ENCODE assay signal across 8 mouse cellular contexts in the genomic region with DNA sequence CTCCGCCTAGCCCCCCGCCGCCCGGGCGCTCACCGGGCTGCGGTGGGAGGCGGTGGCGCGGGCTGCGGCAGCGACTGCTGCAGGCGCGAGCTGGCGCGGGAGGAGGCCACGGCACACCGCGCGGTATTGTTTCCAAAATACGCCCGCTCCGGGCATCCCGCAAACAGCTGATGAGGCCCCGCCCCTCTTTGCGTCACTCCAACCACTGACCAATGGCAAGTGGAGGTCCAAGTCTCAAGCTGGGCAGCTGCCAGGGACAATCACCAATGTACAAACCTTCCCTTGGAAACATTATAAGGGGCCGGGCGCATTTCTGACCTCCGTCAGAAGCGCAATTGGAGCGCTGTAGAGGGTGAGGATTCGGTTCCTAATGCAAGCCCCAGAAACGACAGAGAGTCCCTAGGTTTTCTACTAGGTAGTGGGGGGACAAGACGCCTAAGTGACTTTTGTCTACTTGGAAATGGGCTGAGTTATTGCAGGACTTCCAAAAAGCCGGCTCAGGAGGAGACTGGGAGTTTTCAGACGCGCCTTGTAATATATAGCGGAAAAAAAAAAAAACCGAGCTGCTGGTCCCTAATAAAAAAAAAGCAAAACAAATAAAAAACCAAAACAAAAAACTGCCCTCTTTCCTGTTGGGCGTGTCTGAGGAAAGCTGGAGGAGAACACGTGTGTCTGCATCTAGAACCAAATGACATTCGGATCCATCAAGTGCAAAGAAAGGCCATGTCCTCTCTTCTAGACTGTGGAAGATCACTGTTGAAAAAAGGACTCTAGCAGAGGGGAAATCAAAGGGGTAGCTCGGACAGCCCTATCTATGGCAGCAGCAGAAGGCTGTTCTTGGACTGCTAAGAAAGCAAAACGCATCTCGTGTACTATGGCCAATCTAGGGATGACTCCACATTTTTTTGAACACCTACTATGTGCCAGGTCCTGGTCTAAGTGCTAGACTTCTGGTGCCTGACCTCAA. TPM values are rescaled to one million over a fixed set of nuclear protein-coding genes. Genes with fewer than 3 reads are reported as not detected.
DNase-seq lines count a peak whose midpoint lies in the region; ATAC-seq and TF ChIP-seq lines count a peak whose summit lies in the region.

Bmf (minus strand) TSS at position 181 of the 967 bp plus-strand sequence.

- H3K27ac ChIP-seq in lung, embryonic 14.5 days (ENCODE audit: low read depth): peak within 1 kb of the TSS; percentile 76

- 1% methylated on average over 45 of the region's 45 CpGs for WGBS in lung, embryonic 14.5 days

- H3K36me3 ChIP-seq in lung, embryonic 14.5 days (ENCODE audit: insufficient read depth): no peaks in the 10 kb centered on the region

- peak within 1 kb of the TSS; percentile 94 for H3K4me2 ChIP-seq in lung, embryonic 14.5 days

- peak within 1 kb of the TSS; percentile 83 for H3K4me3 ChIP-seq in lung, embryonic 14.5 days (ENCODE audit: low read depth, low read length)

- ATAC-seq in lung, embryonic 14.5 days (ENCODE audit: insufficient read depth): peak; percentile 82
- ATAC-seq in neutrophil, adult 5-6 weeks (ENCODE audit: extremely low read depth, insufficient number of reproducible peaks, low FRiP score, poor library complexity, severe bottlenecking): peak; percentile 72

- H3K27me3 ChIP-seq in lung, embryonic 14.5 days (ENCODE audit: insufficient read depth, low read length): no peaks in the 10 kb centered on the region

- DNase-seq in MEL-GATA-1-ER (ENCODE audit: extremely low read depth, low read depth): peak; percentile 96
- peak; percentile 99 for DNase-seq in cerebellum, adult 9-10 months
- peak; percentile 97 for DNase-seq in forelimb bud, embryonic 11.5 days (ENCODE audit: low read depth, low spot score)
- DNase-seq in heart, postnatal 4 days: peak; percentile 99
- DNase-seq in layer of hippocampus, adult 8-10 months (ENCODE audit: low spot score in 2 of 2): peak; percentile 93
- DNase-seq in lung, embryonic 14.5 days: peak; percentile 100
- DNase-seq in testis, postnatal 14 days (ENCODE audit: low spot score): peak; percentile 97

- TF ChIP-seq CTCF in lung, embryonic 14.5 days (IDR thresholded peaks at IDR 0.05; ENCODE audit: low read depth): no peak

- H3K4me1 ChIP-seq in lung, embryonic 14.5 days (ENCODE audit: insufficient read depth): peaks cover 39% of the 10 kb centered on the region

- no peaks in the 10 kb centered on the region for H3K9me3 ChIP-seq in lung, embryonic 14.5 days (ENCODE audit: low read depth, low read length)

- peak within 1 kb of the TSS; percentile 75 for H3K9ac ChIP-seq in lung, embryonic 14.5 days

RNA-seq across cellular contexts. Expression of gene Bmf, which starts in this region (rescaled TPM):
- total RNA-seq in heart, postnatal 4 days (2021): 1 to 10 TPM; 4.2 to 7.6 TPM
- 1 to 10 TPM; 2.0 to 8.6 (median 4.1) TPM for total RNA-seq in layer of hippocampus, adult 8-10 months (2022)
- polyA plus RNA-seq in lung, embryonic 14.5 days (2014; fragmentation: Nextera tagmentation; extraction: Ambion mirVana): 5.0 and 7.1 TPM in 2 replicates
- total RNA-seq in neutrophil, adult 5-6 weeks (2017): 34.7 and 35.5 TPM in 2 replicates

Comparison
In these comparisons a context has a peak if more than half of its experiments do, and no peak if none do; other contexts are left out.
1. Peak in every context shown above with its lines: DNase-seq, ATAC-seq, H3K4me3 ChIP-seq and H3K27ac ChIP-seq.